Mouse (Mus musculus) spleen, adult 12 weeks (tissue): Measurements from ENCODE around the gene Smim14.
A peak's percentile ranks its signal among the peaks of the same experiment; 100 is the strongest.

Source experiments
- DNase-seq: peaks from one replicate; pipeline ENCODE4 v3.0.0; 2022; ENCODE audit warnings: low spot score

Smim14 gene

GRCm38 (mm10) chr5:65401251-65401994, 135.6 kb downstream of the Smim14 start:
- peak; percentile 66 for DNase-seq
